Mouse (Mus musculus) mouse embryonic stem cell (cell line): ENCODE measurements around the gene Mrps16.

Experiments used
- in situ Hi-C, 2 experiments: fragments of 300-500 bp; cut with MboI; formaldehyde crosslinking; loops; 1 replicate in 1 of 2; 3 replicates in 1 of 2; pipeline ENCODE4 v1.14.3; 2019 to 2020; ENCODE audit warnings: low sequenced_read_pairs in 2 of 2, low pct_unique_long_range_greater_than_20kb in 1 of 2, mixed read lengths in 1 of 2; ENCODE audit not compliant: unreplicated experiment in 1 of 2

Mrps16 gene

DNA sequence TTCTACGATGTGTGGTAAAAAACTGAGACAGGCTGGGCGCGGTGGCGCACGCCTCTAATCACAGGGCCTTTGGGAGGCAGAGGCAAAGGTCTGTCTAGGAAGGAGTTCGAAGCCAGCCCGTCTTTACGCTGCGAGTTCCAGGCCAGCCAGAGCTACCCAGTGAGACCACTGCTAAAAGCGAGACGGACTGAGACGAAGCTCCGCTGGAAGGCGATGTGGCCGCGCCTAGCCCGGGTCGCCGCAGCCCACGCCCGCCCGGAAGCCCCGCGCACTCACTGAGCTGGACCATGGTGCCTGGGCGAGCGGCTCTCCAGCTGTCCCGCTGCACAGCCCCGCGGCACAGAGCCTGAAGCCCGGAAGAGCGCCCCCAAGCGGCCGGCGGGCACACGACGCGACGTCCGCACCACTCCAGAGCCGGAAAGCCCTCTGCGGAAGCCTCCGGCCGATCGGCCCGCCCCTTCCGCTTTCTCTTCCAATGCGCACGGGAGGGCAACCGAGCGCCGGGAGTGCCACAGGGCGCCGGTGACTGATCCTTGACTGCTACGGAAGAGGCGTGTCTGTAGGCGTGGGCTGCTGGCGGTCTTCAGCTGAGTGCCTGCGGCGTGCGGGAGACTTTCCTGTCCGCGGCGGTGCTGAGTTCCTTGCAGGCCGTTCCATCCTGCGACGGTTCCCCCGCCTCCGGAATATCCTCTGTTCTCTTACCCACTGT, at the start of gene Mrps16:
TSS of gene Mrps16 (minus strand) at position 430 of the 709 bp plus-strand sequence.
- in situ Hi-C loops, result loop anchor here in 1 of 2 experiments (10.0 kb wide), 1 partner anchor 61 kb away; the partner anchor contains the start of gene Cfap70

GRCm38 (mm10) chr14:20442252-20442651, 48.8 kb upstream of the Mrps16 start:
- in situ Hi-C loops, result no loop called here

- in situ Hi-C loops, result no loop called here
These were observed 43.5 kb upstream of the Mrps16 start for GRCm38 (mm10) chr14:20436976-20437375.

DNA sequence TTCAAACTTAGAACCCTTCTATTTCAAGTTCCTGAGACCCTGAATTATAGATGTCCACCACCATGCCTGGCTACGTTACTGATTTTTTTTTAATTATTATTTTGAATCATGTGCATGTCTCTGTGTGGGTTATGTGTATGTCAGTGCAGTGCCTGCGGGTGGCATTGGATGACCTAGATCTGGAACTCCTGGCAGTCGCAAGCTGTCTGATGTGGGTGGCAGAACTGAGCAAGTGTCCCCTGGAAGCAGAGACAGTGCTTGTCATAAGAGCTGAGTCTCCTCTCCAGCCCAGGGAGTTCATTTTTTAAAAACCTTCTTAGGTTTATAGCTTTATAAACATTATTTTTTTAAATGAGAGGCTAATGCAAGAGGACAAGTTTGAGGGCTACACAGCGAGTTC, 39.0 kb upstream of the Mrps16 start:
- in situ Hi-C loops, result no loop called here

GRCm38 (mm10) chr14:20431726-20432125, 38.3 kb upstream of the Mrps16 start:
- in situ Hi-C loops, result no loop called here

DNA sequence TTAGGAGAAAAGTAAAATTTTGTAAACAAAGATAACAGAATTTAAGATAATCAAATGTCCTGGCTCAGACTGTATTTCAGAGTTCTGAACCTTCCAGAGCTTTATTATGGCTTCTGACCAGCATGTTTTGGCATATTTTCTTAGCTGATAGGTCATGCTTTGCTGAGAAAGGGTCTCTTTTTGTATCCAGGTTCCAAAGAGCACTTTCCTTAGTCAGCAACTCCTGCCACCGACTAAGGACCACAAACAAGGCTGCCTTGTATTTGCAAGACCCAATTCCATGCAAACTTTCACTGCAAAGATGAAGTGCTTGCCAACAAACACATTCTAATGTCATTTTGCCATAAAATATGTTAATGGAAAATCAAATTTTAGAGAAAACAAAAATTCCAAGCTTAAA, 36.4 kb upstream of the Mrps16 start:
- in situ Hi-C loops, result no loop called here

DNA sequence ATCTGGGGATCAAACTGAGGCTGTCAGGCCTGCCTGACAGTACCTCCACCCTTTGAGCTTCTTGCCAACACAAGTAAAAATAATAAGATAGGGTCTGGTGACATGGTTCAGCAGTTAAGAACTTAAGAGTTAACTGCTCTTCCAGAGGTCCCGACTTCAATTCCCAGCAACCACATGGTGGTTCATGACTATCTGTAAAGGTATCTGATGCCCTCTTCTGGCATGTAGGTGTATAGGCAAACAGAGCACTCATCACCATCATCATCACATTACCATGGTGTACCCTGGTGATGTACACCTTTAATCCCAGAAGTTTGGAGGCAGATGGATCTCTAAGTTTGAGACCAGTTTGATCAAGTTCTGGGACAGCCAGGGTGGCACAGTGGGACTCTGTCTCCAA, 35.2 kb upstream of the Mrps16 start:
- in situ Hi-C loops, result no loop called here

- in situ Hi-C loops, result no loop called here
These were observed 29.6 kb upstream of the Mrps16 start for GRCm38 (mm10) chr14:20423046-20423445.

DNA sequence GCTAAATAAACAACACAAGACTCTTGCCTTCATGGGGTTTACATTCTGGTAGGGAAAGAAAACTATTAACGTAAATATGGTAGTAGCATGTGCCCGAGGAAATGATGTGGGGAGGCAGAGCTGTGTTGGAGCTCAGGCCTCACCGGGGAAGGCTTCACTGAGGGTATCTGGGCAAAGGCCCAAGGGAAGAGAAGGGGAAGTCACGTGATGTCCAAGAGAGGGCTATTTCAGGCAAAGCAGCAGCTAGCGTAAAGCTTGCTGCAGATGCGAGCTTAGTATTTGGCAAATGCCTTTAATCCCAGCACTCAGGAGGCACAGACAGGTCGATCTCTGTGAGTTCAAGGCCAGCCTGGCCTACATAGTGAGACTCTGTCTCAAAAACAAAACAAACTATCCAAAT, 28.8 kb upstream of the Mrps16 start:
- in situ Hi-C loops, result no loop called here

DNA sequence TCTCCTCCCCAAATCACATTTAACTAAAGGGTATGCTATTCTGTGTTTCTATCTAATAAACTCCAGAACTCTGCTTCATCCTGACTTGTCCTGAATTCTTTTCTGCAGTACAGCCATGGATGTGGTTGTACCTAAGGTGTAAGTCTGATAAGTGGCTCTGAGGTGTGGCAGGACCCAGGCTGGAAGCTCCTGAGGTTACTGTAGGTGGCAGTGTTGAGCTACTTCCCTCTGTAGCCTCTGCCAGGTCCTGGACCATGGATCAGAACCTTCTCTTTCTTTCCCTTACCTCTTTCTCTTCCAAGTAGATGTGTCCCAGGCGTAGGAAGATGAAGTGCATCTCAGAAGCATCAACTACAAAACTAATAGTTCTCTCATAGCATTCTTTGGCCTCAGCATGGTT, 6.6 kb upstream of the Mrps16 start:
- in situ Hi-C loops, result no loop called here

DNA sequence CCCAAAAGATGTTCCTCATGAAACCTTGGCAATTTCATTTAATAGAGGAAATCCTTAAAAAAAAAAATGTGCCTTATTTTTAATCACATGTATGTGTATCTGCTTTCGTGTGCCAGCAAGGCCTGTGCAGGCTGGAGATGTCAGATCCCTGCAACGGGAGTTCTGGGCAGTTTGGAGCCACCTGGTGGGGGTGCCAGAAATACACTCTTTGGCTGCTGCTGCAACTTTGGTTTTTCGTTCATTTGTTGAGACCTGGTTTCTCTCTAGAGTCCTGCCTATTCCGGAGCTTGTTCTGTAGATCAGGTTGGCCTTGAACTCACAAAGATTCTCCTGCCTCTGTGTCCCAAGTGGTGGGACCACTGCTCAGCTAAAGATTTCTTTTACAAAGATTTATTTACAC, 5.4 kb upstream of the Mrps16 start:
- in situ Hi-C loops, result loop anchor here in 1 of 2 experiments (10.0 kb wide), 1 partner anchor 56 kb away; the partner anchor contains the start of gene Cfap70

DNA sequence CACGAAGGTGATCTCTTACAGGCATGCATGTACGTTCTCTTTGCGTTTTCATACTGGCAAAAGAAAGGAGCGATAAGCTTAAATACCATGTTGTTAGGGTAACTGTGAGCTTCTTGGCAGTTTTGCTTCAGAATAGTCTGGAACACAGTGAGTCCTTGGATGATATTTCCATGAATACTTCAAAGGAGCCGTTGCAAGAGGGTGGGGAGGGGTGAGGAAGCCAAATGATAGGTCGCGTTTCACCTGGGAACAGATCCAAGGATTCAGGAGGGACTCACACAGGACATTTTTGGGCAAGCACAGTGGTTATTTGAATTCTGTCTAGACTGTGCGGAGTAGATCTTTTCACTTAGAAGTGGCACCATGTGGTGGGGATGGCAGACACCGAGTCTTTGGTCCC, 3.8 kb upstream of the Mrps16 start:
- in situ Hi-C loops, result loop anchor here in 1 of 2 experiments (10.0 kb wide), 1 partner anchor 58 kb away; the partner anchor contains the start of gene Cfap70

- in situ Hi-C loops, result loop anchor here in 1 of 2 experiments (10.0 kb wide), 1 partner anchor 62 kb away; the partner anchor contains the start of gene Cfap70
These were observed 1.1 kb downstream of the Mrps16 start for GRCm38 (mm10) chr14:20392326-20392725.

- in situ Hi-C loops, result loop anchor here in 1 of 2 experiments (10.0 kb wide), 1 partner anchor 65 kb away; the partner anchor contains the start of gene Cfap70
These were observed 3.9 kb downstream of the Mrps16 start for GRCm38 (mm10) chr14:20389446-20390079.

DNA sequence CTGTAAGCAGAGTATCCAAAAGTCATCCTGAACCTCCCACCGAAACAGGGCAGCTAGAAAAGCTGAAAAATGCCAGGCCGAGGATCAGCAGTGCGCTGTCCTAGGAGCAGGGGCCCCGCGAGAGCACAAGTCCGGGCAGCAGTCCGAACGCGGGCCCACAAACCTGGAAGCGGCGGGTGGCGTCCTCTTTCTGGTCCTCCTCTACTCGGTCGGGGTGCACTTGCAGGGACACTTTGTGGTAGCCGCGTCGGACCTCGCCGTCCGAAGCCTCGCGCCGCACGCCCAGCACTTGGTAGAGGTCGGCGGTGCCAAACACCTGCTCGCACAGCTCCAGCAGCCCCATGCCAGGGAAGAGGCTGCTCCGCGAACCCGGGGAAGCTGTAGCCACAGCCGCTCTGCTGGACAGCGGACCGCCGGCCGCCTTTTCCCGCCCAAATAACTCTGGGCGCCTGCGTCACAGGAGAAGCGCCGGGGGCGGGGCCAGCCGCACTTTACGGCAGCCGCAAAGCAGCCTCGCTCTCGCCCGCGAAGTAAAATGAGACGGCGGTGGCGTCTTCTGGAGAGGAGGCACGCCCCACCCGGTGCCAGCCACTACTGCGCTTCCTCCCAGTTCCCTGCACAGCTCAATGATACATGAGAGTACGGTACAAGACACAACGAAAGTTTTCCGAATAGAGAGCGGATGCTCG, 4.8 kb downstream of the Mrps16 start, which contains the start of gene Dnajc9:
TSS of gene Dnajc9 (minus strand) at position 470 of the 689 bp plus-strand sequence.
- in situ Hi-C loops, result no loop called here

DNA sequence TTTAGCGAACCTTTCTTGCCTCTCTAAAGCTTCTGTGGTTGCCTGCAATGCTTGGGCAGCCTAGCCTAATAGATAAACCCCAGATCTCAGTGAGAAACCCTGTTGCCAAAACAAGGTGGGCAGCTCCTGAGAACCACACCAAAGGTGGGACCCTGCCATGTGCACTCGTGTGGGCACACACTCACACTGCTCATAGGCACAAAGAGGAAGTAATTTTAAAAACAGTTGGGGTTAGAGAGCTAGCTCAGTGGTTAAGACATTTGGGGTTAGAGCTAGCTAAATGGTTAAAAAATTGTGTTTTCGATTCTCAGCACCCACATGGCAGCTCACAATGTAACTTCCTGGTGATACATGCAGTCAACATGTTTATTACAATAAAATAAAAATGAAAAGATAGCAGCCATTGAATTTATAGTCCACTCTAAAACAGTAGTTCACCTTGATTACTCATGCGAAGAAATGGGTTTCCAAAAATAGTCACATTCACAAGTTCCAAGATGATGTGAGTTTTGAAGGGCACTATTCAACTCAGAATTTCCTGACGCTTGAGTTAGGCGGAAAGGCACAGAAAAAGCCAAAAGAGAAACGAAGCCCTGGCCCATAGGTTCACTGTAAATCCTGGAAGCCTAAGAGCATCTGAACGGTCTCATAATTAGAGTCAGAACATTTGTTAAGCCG, 13.5 kb downstream of the Mrps16 start:
- in situ Hi-C loops, result no loop called here

DNA sequence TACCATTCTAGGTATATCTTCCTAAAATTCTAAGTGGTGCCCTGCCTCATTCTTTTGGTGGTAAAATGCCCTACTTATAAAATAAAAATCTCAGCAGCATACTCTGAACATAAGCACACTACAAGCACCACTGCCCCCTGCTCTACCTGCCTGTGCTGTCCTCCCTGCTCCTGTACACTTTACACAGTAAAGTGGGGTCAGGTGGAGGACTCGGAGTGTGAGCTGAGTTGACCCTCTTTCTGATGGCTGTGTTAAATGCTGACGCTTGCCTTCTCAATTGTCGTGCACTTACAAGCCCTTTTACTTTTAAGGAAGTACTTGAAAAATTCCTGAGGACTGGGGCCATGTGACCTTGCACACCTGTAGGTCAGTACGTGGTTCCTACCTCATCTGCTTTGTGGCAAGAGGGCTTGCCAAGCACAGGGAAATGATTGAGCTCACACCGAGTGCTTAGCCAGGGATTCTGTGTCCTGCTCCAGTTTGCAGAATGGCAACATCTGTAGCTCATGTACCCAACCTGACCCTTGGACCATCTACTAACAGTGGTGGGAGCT, 14.3 kb downstream of the Mrps16 start:
- in situ Hi-C loops, result no loop called here

- in situ Hi-C loops, result no loop called here
These were observed 14.9 kb downstream of the Mrps16 start for GRCm38 (mm10) chr14:20378313-20379061.
